Mouse (Mus musculus): ENCODE results near the gene Gcc1. TPM values are rescaled to one million over a fixed set of nuclear protein-coding genes. Genes with fewer than 3 reads are reported as not detected.

Gcc1 gene
- polyA plus RNA-seq, 1 experiment from 2014 or later, result 11.3 TPM

DNA sequence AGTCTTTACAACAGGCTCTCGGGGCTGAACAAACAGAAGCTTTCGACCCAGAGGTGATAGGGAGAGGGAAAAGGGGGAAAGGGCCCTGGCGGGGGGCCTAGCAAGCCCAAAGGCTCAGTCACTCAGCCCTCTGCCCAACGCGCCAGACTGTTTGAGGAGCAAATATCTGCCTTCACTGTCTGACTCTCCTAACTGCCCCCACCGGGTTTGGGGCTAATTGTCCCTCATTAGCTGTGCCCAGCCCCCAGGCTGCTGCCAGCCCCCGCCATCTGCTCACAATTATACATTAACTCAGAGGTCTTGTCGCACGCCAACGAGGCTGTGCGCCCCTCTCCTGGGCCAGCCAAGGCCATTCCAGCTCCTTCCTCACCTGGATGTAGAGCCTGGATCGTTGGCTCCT is 22.8 kb upstream of the Gcc1 start:
- Histone ChIP-seq H3K4me1 (replicated peaks; ENCODE audit: control insufficient read depth, insufficient read depth, low read length) (no peaks in the 10 kb centered on the region), H3K27ac (ENCODE audit: low read length) (no peak overlapping the region), H3K36me3 (ENCODE audit: control insufficient read depth, insufficient read depth, low read length) (no peaks in the 10 kb centered on the region), H3K4me2 (ENCODE audit: low read depth, low read length) (no peak overlapping the region), H3K9ac (ENCODE audit: low read length) (no peak overlapping the region), H3K27me3 (ENCODE audit: control insufficient read depth, insufficient read depth, low read depth, low read length) (peaks cover 23% of the 10 kb centered on the region), H3K9me3 (ENCODE audit: control insufficient read depth, low read length) (no peaks in the 10 kb centered on the region), H3K4me3 (ENCODE audit: low read length) (no peak overlapping the region)
- under 1% methylated on average over 12 of the region's 12 CpGs for WGBS
- ATAC-seq (ENCODE audit: low read depth), result no peak

- Histone ChIP-seq H3K36me3 (ENCODE audit: control insufficient read depth, insufficient read depth, low read length) (no peaks in the 10 kb centered on the region), H3K4me2 (ENCODE audit: low read depth, low read length) (no peak overlapping the region), H3K9me3 (ENCODE audit: control insufficient read depth, low read length) (no peaks in the 10 kb centered on the region), H3K4me3 (ENCODE audit: low read length) (no peak overlapping the region), H3K9ac (ENCODE audit: low read length) (no peak overlapping the region), H3K4me1 (replicated peaks; ENCODE audit: control insufficient read depth, insufficient read depth, low read length) (no peaks in the 10 kb centered on the region), H3K27me3 (ENCODE audit: control insufficient read depth, insufficient read depth, low read depth, low read length) (peaks cover 23% of the 10 kb centered on the region), H3K27ac (ENCODE audit: low read length) (no peak overlapping the region)
- ATAC-seq (ENCODE audit: low read depth), result no peak
- 16% methylated on average over 5 of the region's 5 CpGs for WGBS
These were observed 22.3 kb upstream of the Gcc1 start for GRCm38 (mm10) chr6:28450481-28450880.

DNA sequence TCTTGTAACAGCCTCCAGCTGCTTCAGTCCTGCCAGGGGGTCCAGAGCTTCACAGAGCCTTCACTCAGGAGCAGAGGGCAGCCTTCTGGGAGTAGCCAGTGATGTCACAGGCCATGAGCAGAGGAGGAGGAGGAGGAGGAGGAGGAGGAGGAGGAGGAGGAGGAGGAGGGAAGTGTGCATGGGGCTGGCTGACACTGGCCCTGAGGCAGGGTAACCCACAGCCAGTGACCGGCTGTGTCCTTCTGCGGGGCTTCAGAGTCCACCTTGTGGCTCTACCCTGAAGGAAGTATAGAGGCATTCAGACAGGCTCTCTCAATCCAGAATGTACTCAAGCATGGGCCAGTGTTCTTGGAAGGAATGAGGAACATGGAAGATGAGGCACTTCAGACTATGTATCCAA is 21.1 kb upstream of the Gcc1 start, which contains the start of gene Pax4:
Gene Pax4, minus strand, starts transcription at position 101 of the 400 bp plus-strand sequence.
- Histone ChIP-seq H3K9me3 (ENCODE audit: control insufficient read depth, low read length) (no peaks in the 10 kb centered on the region), H3K27me3 (ENCODE audit: control insufficient read depth, insufficient read depth, low read depth, low read length) (peaks cover 23% of the 10 kb centered on the region)
- 80% methylated on average over 2 of the region's 2 CpGs for WGBS

GRCm38 (mm10) chr6:28447937-28448336 is 19.7 kb upstream of the Gcc1 start:
- no peak overlapping the region for H3K9ac ChIP-seq (ENCODE audit: low read length)
- no peaks in the 10 kb centered on the region for H3K36me3 ChIP-seq (ENCODE audit: control insufficient read depth, insufficient read depth, low read length)
- H3K27ac ChIP-seq (ENCODE audit: low read length), result no peak overlapping the region
- 78% methylated on average over 7 of the region's 7 CpGs for WGBS
- no peak overlapping the region for H3K4me2 ChIP-seq (ENCODE audit: low read depth, low read length)
- peaks cover 23% of the 10 kb centered on the region for H3K27me3 ChIP-seq (ENCODE audit: control insufficient read depth, insufficient read depth, low read depth, low read length)
- no peak for ATAC-seq (ENCODE audit: low read depth)
- no peak overlapping the region for H3K4me3 ChIP-seq (ENCODE audit: low read length)
- no peaks in the 10 kb centered on the region for H3K4me1 ChIP-seq (replicated peaks; ENCODE audit: control insufficient read depth, insufficient read depth, low read length)
- no peaks in the 10 kb centered on the region for H3K9me3 ChIP-seq (ENCODE audit: control insufficient read depth, low read length)

More for the DNA sequence above, 21.1 kb upstream of the Gcc1 start, which contains the start of gene Pax4:
- H3K36me3 ChIP-seq (ENCODE audit: control insufficient read depth, insufficient read depth, low read length), result no peaks in the 10 kb centered on the region
- no peak within 1 kb of the TSS for H3K4me3 ChIP-seq (ENCODE audit: low read length)
- ATAC-seq (ENCODE audit: low read depth), result no peak
- H3K27ac ChIP-seq (ENCODE audit: low read length), result no peak within 1 kb of the TSS
- H3K4me1 ChIP-seq (replicated peaks; ENCODE audit: control insufficient read depth, insufficient read depth, low read length), result no peaks in the 10 kb centered on the region
- no peak within 1 kb of the TSS for H3K9ac ChIP-seq (ENCODE audit: low read length)
- H3K4me2 ChIP-seq (ENCODE audit: low read depth, low read length), result no peak within 1 kb of the TSS

DNA sequence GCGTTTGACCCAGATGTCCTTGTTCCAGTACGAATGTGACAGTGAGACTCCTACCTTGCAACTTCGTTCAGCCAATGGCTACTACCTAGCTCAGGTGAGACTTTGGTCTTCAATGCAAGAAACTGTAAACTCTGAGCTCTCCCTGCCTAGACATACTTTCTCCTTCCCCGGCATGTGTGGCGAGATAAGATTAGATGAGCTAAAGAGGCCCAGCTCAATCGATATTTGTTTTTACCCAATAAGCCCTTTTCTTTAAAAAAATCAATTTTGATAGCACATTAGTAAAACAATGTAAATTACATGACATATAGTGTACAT is 3.3 kb upstream of the Gcc1 start:
- H3K4me1 ChIP-seq (replicated peaks; ENCODE audit: control insufficient read depth, insufficient read depth, low read length), result no peaks in the 10 kb centered on the region
- no peak overlapping the region for H3K4me3 ChIP-seq (ENCODE audit: low read length)
- H3K9ac ChIP-seq (ENCODE audit: low read length), result no peak overlapping the region
- H3K36me3 ChIP-seq (ENCODE audit: control insufficient read depth, insufficient read depth, low read length), result no peaks in the 10 kb centered on the region
- no peak overlapping the region for H3K27ac ChIP-seq (ENCODE audit: low read length)
- H3K4me2 ChIP-seq (ENCODE audit: low read depth, low read length), result no peak overlapping the region
- ATAC-seq (ENCODE audit: low read depth), result no peak
- 57% methylated on average over 6 of the region's 6 CpGs for WGBS
- no peaks in the 10 kb centered on the region for H3K27me3 ChIP-seq (ENCODE audit: control insufficient read depth, insufficient read depth, low read depth, low read length)
- H3K9me3 ChIP-seq (ENCODE audit: control insufficient read depth, low read length), result no peaks in the 10 kb centered on the region

- H3K4me1 ChIP-seq (replicated peaks; ENCODE audit: control insufficient read depth, insufficient read depth, low read length), result no peaks in the 10 kb centered on the region
- H3K36me3 ChIP-seq (ENCODE audit: control insufficient read depth, insufficient read depth, low read length), result peaks cover 2% of the 10 kb centered on the region; the same call in 1 of the 2 replicates
- 65% methylated on average over 10 of the region's 10 CpGs for WGBS
- peak; percentile 71 for ATAC-seq (ENCODE audit: low read depth)
- no peak overlapping the region for H3K27ac ChIP-seq (ENCODE audit: low read length)
- H3K9me3 ChIP-seq (ENCODE audit: control insufficient read depth, low read length), result no peaks in the 10 kb centered on the region
- H3K4me3 ChIP-seq (ENCODE audit: low read length), result no peak overlapping the region
- H3K4me2 ChIP-seq (ENCODE audit: low read depth, low read length), result no peak overlapping the region
- no peaks in the 10 kb centered on the region for H3K27me3 ChIP-seq (ENCODE audit: control insufficient read depth, insufficient read depth, low read depth, low read length)
- no peak overlapping the region for H3K9ac ChIP-seq (ENCODE audit: low read length)
These were observed 2.8 kb upstream of the Gcc1 start for GRCm38 (mm10) chr6:28430795-28431537.

GRCm38 (mm10) chr6:28429870-28430269 is 1.7 kb upstream of the Gcc1 start:
- peaks cover 3% of the 10 kb centered on the region; the same call in 1 of the 2 replicates for H3K4me1 ChIP-seq (replicated peaks; ENCODE audit: control insufficient read depth, insufficient read depth, low read length)
- no peak overlapping the region for H3K4me3 ChIP-seq (ENCODE audit: low read length)
- no peak overlapping the region for H3K4me2 ChIP-seq (ENCODE audit: low read depth, low read length)
- peaks cover 5% of the 10 kb centered on the region; the same call in 1 of the 2 replicates for H3K36me3 ChIP-seq (ENCODE audit: control insufficient read depth, insufficient read depth, low read length)
- no peak overlapping the region for H3K9ac ChIP-seq (ENCODE audit: low read length)
- WGBS, result 81% methylated on average over 11 of the region's 11 CpGs
- no peak overlapping the region for H3K27ac ChIP-seq (ENCODE audit: low read length)
- ATAC-seq (ENCODE audit: low read depth), result no peak
- H3K9me3 ChIP-seq (ENCODE audit: control insufficient read depth, low read length), result no peaks in the 10 kb centered on the region
- no peaks in the 10 kb centered on the region for H3K27me3 ChIP-seq (ENCODE audit: control insufficient read depth, insufficient read depth, low read depth, low read length)

- Histone ChIP-seq H3K4me1 (replicated peaks; ENCODE audit: control insufficient read depth, insufficient read depth, low read length) (peaks cover 10% of the 10 kb centered on the region), H3K36me3 (ENCODE audit: control insufficient read depth, insufficient read depth, low read length) (peaks cover 5% of the 10 kb centered on the region; the same call in 1 of the 2 replicates), H3K4me3 (ENCODE audit: low read length) (no peak within 1 kb of the TSS), H3K9me3 (ENCODE audit: control insufficient read depth, low read length) (no peaks in the 10 kb centered on the region), H3K4me2 (ENCODE audit: low read depth, low read length) (no peak within 1 kb of the TSS), H3K27ac (ENCODE audit: low read length) (no peak within 1 kb of the TSS), H3K27me3 (ENCODE audit: control insufficient read depth, insufficient read depth, low read depth, low read length) (no peaks in the 10 kb centered on the region), H3K9ac (ENCODE audit: low read length) (no peak within 1 kb of the TSS)
- ATAC-seq (ENCODE audit: low read depth), result no peak
- 75% methylated on average over 3 of the region's 3 CpGs for WGBS
These were observed 922 bp downstream of the Gcc1 start, which contains the start of gene Fscn3 for GRCm38 (mm10) chr6:28427096-28427839. TSS of gene Fscn3 (plus strand) at chr6:28427789.

DNA sequence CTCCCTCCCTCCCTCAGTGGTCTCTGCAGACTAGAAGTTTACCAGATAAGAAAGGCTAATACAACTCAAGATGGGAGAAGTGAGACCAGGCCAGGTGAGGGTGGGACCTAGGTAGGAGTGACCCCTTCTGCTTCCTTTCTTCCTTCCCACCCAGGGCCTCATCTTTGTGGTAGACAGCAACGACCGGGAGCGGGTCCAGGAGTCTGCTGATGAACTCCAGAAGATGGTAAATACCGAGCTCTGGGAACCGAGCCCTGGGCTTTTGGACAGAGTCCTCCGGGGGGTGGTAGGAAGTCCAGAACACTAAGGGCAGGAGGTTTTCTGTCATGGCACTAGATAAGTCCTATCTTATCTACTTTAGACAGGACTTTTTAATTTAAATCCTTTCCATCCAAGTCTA is 3.2 kb downstream of the Gcc1 start:
- H3K9ac ChIP-seq (ENCODE audit: low read length), result no peak overlapping the region
- no peak for ATAC-seq (ENCODE audit: low read depth)
- H3K4me1 ChIP-seq (replicated peaks; ENCODE audit: control insufficient read depth, insufficient read depth, low read length), result peaks cover 23% of the 10 kb centered on the region
- no peak overlapping the region for H3K4me3 ChIP-seq (ENCODE audit: low read length)
- no peaks in the 10 kb centered on the region for H3K27me3 ChIP-seq (ENCODE audit: control insufficient read depth, insufficient read depth, low read depth, low read length)
- H3K36me3 ChIP-seq (ENCODE audit: control insufficient read depth, insufficient read depth, low read length), result peaks cover 5% of the 10 kb centered on the region; the same call in 1 of the 2 replicates
- H3K27ac ChIP-seq (ENCODE audit: low read length), result no peak overlapping the region
- WGBS, result 79% methylated on average over 6 of the region's 6 CpGs
- no peaks in the 10 kb centered on the region for H3K9me3 ChIP-seq (ENCODE audit: control insufficient read depth, low read length)
- H3K4me2 ChIP-seq (ENCODE audit: low read depth, low read length), result peak overlapping the region; percentile 72

Data from lung, embryonic 16.5 days (tissue).